Mouse (Mus musculus) liver, postnatal 0 days (tissue): ENCODE measurements around the gene Pitpnm2.

Source experiments
- CTCF ChIP-seq: sonication (generic); IDR thresholded peaks from 2 replicates; pipeline ENCODE4 v1.5.1; 2016; ENCODE audit warnings: antibody characterized with exemption, low read depth
- EP300 ChIP-seq: IDR thresholded peaks from 2 replicates; pipeline ENCODE4 v1.6.1; 2016; ENCODE audit warnings: antibody characterized with exemption, low read depth, mild to moderate bottlenecking

GRCm38 (mm10) chr5:124232360-124233143 lies 17.0 kb downstream of the Pitpnm2 start:
- TF ChIP-seq CTCF: no peak
- peak; percentile 41 for TF ChIP-seq EP300
